Mouse (Mus musculus) brain, embryonic 14.5 days (tissue): ENCODE measurements around the gene Gopc. TPM values are rescaled to one million over a fixed set of nuclear protein-coding genes. Genes with fewer than 3 reads are reported as not detected.
"Not testable (repeated sequence)": the region's sequence is repeated elsewhere in the genome, so short reads cannot be mapped to it uniquely, and the experiment has no call there.

Source experiments
- DNase-seq: peaks from one replicate; pipeline ENCODE4 v3.0.0-alpha.2; 2011; ENCODE audit warnings: low read depth
- CTCF ChIP-seq: fragments of 200-500 bp; IDR thresholded peaks from 2 replicates; pipeline ENCODE4 v1.5.1; 2012; ENCODE audit warnings: inconsistent platforms, mild to moderate bottlenecking, moderate library complexity, borderline replicate concordance; ENCODE audit not compliant: insufficient read depth, insufficient read length; ENCODE audit errors: extremely low read depth
- POLR2A ChIP-seq: fragments of 200-500 bp; IDR thresholded peaks from 2 replicates; pipeline ENCODE4 v1.6.1; 2012; ENCODE audit warnings: mild to moderate bottlenecking, inconsistent platforms, borderline replicate concordance; ENCODE audit not compliant: poor library complexity, insufficient read depth, insufficient read length, severe bottlenecking; ENCODE audit errors: extremely low read depth
- polyA plus RNA-seq: library from polyadenylated mRNA; depleted of rRNA; stranded (reverse); fragments of >200 nt; gene quantifications from 2 replicates; pipeline ENCODE4 v1.2.3, GENCODE M21; 2012; rRNA removed

Gene Gopc
- polyA plus RNA-seq, 1 experiment = 19.4 TPM

DNA sequence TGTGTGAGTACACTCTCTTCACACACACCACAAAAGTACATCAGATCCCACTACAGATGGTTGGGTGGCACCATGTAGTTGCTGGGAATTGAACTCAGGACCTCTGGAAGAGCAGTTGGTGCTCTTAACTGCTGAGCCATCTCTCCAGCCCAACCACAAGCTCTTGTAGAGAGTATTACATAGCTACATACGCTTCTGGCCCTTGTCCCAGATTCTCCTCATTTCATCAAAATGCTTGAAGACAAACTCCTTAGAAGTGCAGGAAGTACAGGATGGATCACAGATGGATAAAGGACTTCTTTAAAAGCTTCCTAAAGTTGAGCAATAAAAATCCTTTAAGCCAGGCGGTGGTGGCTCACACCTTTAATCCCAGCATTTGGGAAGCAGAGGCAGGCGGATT, 60.0 kb downstream of the Gopc start:
- no peak for TF ChIP-seq POLR2A
- TF ChIP-seq CTCF = no peak
- no peak for DNase-seq

DNA sequence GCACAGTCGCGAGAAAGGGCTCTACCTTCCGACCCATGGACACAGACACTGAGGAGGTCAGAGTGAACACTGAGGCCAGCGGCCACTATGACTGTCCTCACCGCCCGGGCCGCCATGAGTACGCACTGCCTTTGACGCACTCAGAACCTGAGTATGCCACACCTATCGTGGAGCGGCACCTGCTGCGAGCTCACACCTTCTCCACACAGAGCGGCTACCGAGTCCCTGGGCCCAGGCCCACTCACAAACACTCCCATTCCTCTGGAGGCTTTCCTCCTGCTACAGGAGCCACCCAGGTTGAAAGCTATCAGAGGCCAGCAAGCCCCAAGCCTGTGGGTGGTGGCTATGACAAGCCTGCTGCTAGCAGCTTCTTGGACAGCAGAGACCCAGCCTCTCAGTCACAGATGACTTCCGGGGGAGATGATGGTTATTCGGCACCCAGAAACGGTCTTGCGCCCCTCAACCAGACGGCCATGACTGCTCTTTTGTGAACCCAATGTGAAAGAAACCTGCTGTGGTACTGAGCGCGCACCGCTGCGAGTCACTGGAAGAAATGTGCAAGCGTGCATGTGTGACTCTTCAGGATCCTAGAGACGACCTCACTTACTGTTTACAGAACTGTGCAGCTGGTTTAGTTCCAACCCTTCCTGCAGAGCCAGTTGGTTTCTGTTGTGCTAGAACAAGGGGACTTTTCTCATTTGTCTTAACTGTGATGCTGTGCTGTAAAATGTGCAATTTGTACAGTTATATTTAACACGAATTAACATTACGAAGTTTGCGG, 62.2 kb downstream of the Gopc start:
- DNase-seq = no peak

DNA sequence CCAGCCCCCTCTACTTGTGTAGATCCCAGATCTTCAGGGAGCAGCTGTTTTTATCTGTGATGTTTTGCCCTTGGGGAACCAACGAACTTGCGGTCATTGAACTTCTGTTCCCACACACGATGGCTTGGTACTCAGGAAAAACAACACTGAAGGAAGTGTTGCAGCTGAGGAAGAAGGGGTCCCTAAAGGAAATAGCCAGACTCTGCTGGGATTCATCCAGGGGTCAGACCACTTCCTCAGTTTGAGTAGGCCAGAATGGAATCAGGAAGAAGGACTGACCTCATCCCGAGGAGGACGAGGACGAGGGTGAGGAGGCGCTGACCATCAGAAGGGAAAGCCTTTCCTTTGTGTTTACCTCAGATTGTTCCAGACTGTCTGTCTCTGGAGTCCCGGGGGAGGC, 72.7 kb downstream of the Gopc start:
- DNase-seq = peak; percentile 8
- TF ChIP-seq POLR2A (no peak), CTCF (no peak)

More for the DNA sequence above, 62.2 kb downstream of the Gopc start:
- no peak for TF ChIP-seq CTCF
- no peak for TF ChIP-seq POLR2A

DNA sequence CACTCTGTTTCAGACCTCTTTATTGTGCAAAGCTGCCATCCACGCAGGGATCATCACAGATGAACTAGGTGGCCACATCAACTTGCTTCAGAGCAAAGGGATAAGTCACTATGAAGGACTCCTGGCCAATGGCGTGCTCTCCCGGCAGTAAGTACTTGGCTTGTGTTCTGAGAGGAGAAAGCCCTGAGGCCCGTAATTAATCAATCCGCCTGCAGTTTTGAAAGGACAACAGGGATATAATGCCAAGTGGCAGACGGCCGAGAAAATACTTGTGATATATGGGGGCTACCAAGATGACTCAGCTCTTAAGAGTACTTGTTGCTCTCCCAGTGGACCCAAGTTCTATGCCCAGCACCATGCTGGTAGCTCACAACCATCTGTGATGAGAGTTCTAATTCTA, 77.3 kb downstream of the Gopc start:
- TF ChIP-seq CTCF (no peak), POLR2A (no peak)
- peak; percentile 36 for DNase-seq

- TF ChIP-seq CTCF = no peak
- no peak for TF ChIP-seq POLR2A
- DNase-seq = no peak
These were observed 79.7 kb downstream of the Gopc start for GRCm38 (mm10) chr10:52302271-52302670.

DNA sequence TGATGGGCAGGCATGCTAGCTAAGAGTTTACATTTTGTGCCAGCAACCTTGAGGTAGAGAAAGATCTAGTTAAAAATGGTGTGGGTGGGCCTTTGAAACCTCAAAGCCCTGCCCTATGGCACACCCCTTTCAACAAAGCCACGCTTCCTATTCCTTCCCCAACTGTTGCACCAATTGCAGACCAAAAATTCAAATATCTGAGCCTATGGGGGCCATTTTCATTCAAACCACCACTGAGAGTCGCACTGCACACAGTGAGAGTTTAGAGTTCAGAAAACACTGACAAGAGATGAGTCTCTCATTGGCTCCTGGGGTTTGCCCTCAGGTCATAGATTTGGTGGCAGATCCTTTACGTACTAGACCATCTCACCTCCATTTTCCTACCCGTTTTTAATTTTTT, 80.2 kb downstream of the Gopc start:
- TF ChIP-seq CTCF (no peak), POLR2A (no peak)
- DNase-seq = no peak

DNA sequence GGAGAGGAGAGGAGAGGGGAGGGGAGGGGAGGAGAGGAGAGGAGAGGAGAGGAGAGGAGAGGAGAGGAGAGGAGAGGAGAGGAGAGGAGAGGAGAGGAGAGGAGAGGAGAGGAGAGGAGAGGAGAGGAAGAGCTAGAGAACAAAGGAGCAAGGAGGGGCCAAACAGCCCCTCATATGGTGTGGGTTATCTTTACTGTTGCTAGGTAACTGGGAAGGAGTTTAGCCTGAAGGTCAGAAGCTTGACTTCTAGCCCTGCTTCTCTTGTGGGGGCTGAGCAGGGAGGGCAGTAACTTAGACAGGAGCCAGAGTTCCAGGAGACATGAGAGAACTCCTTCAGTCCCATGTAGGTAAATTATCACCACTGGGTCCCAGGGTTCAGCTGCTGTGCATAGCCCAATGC, 83.4 kb downstream of the Gopc start:
- not testable (repeated sequence) for DNase-seq

GRCm38 (mm10) chr10:52295934-52296333, 86.0 kb downstream of the Gopc start:
- DNase-seq = peak; percentile 53
- TF ChIP-seq POLR2A = no peak
- TF ChIP-seq CTCF = no peak

DNA sequence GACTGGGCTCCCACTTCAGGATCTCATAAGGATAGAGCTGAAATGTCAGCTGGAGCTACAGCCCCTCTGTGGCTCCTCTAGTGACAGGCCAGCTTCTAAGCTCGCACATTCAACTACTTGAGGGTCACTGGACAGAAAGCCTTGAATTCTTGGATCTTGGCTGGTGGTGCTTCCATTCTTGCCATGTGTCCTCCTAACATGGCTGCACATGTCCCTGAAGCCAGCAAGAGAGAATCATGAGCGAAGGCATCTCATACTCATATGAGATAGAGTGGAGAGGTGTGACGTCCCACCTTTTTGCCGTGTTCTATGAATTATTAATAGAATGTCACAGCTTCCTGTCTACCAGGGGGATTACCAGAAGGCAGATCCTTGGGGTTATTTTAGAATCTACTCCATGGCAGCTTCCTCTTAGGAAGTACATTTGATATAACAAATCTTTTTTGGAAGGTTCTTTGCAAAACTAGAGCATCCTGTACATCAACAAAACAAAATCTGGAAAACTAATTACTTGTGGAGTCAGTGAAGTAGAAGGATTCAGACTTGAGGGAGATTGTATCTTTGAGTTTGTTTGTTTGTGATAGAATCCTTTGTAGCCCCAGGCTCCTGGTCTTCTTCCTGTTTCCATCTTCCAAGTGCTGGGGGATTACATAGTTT, 87.9 kb downstream of the Gopc start:
- no peak for DNase-seq
- TF ChIP-seq CTCF = no peak
- no peak for TF ChIP-seq POLR2A

DNA sequence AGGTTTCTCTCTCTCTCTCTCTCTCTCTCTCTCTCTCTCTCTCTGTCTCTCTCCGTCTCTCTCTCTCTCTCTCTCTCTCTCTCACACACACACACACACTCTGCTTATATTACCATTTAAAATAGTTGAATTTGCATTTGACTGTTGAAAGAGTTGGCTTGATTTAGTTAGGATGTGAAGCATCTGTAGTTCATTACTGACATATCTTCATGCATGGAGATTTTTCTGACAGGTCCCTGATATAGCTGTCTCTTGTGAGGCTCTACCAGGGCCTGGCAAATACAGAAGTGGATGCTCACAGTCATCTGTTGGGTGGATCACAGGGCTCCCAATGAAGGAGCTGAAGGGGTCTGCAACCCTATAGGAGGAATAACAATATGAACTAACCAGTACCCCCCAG, 89.5 kb downstream of the Gopc start:
- not testable (repeated sequence) for DNase-seq

DNA sequence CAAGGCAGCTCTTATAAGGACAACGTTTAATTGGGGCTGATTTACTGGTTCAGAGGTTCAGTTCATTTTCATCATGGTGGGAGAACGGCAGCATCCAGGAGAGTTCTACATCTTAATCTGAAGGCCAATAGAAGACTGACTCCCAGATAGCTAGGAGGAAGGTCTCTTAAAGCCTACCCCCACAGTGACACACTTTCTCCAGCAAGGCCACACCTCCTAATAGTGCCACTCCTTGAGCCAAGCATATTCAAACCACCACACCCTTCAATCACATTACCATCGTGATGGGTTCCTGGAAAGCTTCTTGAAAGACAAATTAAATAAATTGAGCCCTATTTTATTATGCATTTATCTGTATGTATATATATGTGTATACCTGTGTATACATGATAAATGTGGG, 92.7 kb downstream of the Gopc start:
- no peak for DNase-seq
- TF ChIP-seq POLR2A (no peak), CTCF (no peak)

- DNase-seq = peak; percentile 70
These were observed 93.9 kb downstream of the Gopc start for GRCm38 (mm10) chr10:52287852-52288533.

More at GRCm38 (mm10) chr10:52287852-52288533, 93.9 kb downstream of the Gopc start:
- TF ChIP-seq CTCF (no peak), POLR2A (no peak)

Other genes with a start within 250 kb of the Gopc start
- gene Ros1, start 186.9 kb downstream of the Gopc start, polyA plus RNA-seq = not detected in 2 replicates
- 10.3 and 13.3 TPM in 2 replicates for gene Dcbld1, start 148.5 kb downstream of the Gopc start, polyA plus RNA-seq
- gene Gm26741, start 23.4 kb downstream of the Gopc start, polyA plus RNA-seq = not detected in 2 replicates
- gene Nepn, start 6.8 kb upstream of the Gopc start, polyA plus RNA-seq = 0.05 TPM in 1 of 2 replicates, not detected in the other
- gene Nus1, start 35.4 kb upstream of the Gopc start, polyA plus RNA-seq = 21.1 and 27.7 TPM in 2 replicates